Mouse (Mus musculus): Measurements from ENCODE around the gene Olfr1212. TPM values are rescaled to one million over a fixed set of nuclear protein-coding genes. Genes with fewer than 3 reads are reported as not detected.

Gene Olfr1212
- not detected for total RNA-seq (2021)
- long read RNA-seq, experiment 1: 0 reads
- long read RNA-seq, experiment 2: 0 reads

GRCm38 (mm10) chr2:88953669-88954068, at the start of gene Olfr1212:
Gene Olfr1212, plus strand, starts transcription at chr2:88953969.
- DNase-seq: no peak

GRCm38 (mm10) chr2:88915057-88915456, 38.7 kb upstream of the Olfr1212 start, which contains the start of gene Olfr1209:
Gene Olfr1209, minus strand, starts transcription at chr2:88915157.
- DNase-seq: no peak

GRCm38 (mm10) chr2:88938011-88938410, 15.8 kb upstream of the Olfr1212 start, which contains the start of gene Olfr1211:
Gene Olfr1211, minus strand, starts transcription at chr2:88938111.
- DNase-seq: no peak

- DNase-seq: no peak
Measured at GRCm38 (mm10) chr2:88980181-88980580, 26.4 kb downstream of the Olfr1212 start, which contains the start of gene Gm13762. Gene Gm13762, minus strand, starts transcription at chr2:88980281.

GRCm38 (mm10) chr2:88992553-88992952, 38.8 kb downstream of the Olfr1212 start, which contains the start of gene Olfr1214:
Gene Olfr1214, minus strand, starts transcription at chr2:88992653.
- DNase-seq: no peak

- DNase-seq: no peak
Measured at GRCm38 (mm10) chr2:89006873-89007272, 53.1 kb downstream of the Olfr1212 start, which contains the start of gene Olfr1215. Gene Olfr1215, minus strand, starts transcription at chr2:89006973.

Other genes starting within 250 kb of the Olfr1212 start
- gene Olfr1196, start 249.4 kb upstream of the Olfr1212 start, total RNA-seq (2021): not detected
- not detected for gene Olfr1197, start 221.6 kb upstream of the Olfr1212 start, total RNA-seq (2021)
- not detected for gene Olfr1198, start 202.6 kb upstream of the Olfr1212 start, total RNA-seq (2021)
- gene Olfr1199, start 193.5 kb upstream of the Olfr1212 start, total RNA-seq (2021): not detected
- gene Olfr1200, start 183.5 kb upstream of the Olfr1212 start, total RNA-seq (2021): not detected
- gene Olfr1201, start 160.9 kb upstream of the Olfr1212 start, total RNA-seq (2021): not detected
- not detected for gene Olfr1202, start 139.5 kb upstream of the Olfr1212 start, total RNA-seq (2021)
- gene Olfr1205, start 124.2 kb upstream of the Olfr1212 start, total RNA-seq (2021): not detected
- not detected for gene Olfr1204, start 104.7 kb upstream of the Olfr1212 start, total RNA-seq (2021)
- gene Olfr1206, start 90.7 kb upstream of the Olfr1212 start, total RNA-seq (2021): not detected
- gene Olfr1208, start 51.7 kb upstream of the Olfr1212 start, total RNA-seq (2021): not detected
- not detected for gene Olfr1209, start 38.8 kb upstream of the Olfr1212 start, total RNA-seq (2021)
- not detected for gene Olfr1211, start 15.9 kb upstream of the Olfr1212 start, total RNA-seq (2021)
- not detected for gene Gm13762, start 26.3 kb downstream of the Olfr1212 start, total RNA-seq (2021)
- not detected for gene Olfr1214, start 38.7 kb downstream of the Olfr1212 start, total RNA-seq (2021)
- gene Olfr1215, start 53.0 kb downstream of the Olfr1212 start, total RNA-seq (2021): not detected
- not detected for gene Olfr1216, start 64.4 kb downstream of the Olfr1212 start, total RNA-seq (2021)
- not detected for gene Olfr1217, start 78.1 kb downstream of the Olfr1212 start, total RNA-seq (2021)
- not detected for gene Olfr1218, start 107.2 kb downstream of the Olfr1212 start, total RNA-seq (2021)
- not detected for gene Olfr1219, start 129.5 kb downstream of the Olfr1212 start, total RNA-seq (2021)
- not detected for gene Olfr1220, start 152.9 kb downstream of the Olfr1212 start, total RNA-seq (2021)
- not detected for gene Olfr1221, start 163.3 kb downstream of the Olfr1212 start, total RNA-seq (2021)
- not detected for gene Olfr1222, start 179.1 kb downstream of the Olfr1212 start, total RNA-seq (2021)
- gene Olfr1223, start 197.6 kb downstream of the Olfr1212 start, total RNA-seq (2021): not detected
- gene Olfr1224-ps1, start 210.1 kb downstream of the Olfr1212 start, total RNA-seq (2021): not detected
- not detected for gene Olfr1225, start 220.7 kb downstream of the Olfr1212 start, total RNA-seq (2021)
- gene Olfr1226, start 246.1 kb downstream of the Olfr1212 start, total RNA-seq (2021): not detected